7 mouse cellular contexts compared by ENCODE assay signal in the genomic region with DNA sequence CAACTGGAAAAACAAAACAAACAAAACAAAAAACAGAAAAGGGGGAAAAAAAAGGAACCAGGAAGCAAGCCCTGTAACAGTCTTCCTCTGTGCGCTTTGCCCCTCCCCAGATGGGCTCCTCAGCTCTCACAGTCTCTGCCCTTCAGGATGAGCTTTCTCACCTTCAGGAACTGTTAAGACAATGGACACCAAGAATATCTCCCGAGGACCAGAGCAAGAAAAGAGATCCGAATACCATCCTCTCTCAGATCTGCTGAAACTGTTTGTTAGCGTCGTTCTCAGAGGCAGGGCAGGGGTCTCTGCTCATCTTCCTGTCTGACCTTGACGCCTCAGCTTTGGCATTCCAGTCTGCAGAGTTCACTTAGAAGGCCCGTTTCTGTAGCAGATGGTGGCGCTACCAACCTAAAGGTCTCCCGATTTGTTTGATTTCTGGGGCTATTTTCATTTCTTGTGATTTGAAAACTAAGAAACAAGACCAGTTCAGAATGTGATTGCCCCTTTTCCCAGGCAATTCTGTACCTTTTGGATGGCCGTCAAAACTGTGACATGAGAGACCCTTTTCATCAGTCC. TPM values are rescaled to one million over a fixed set of nuclear protein-coding genes. Genes with fewer than 3 reads are reported as not detected.
DNase-seq lines count a peak whose midpoint lies in the region; ATAC-seq lines count a peak whose summit lies in the region.

No protein-coding gene starts in this region.

- H3K9ac ChIP-seq in neural tube, embryonic 11.5 days (ENCODE audit: low read length): peak overlapping the region; percentile 95
- peak overlapping the region; percentile 92 for H3K9ac ChIP-seq in forebrain, embryonic 13.5 days
- peak overlapping the region; percentile 88 for H3K9ac ChIP-seq in liver, embryonic 13.5 days

- no peaks in the 10 kb centered on the region for H3K27me3 ChIP-seq in neural tube, embryonic 11.5 days (ENCODE audit: control insufficient read depth, insufficient read depth, low read length)
- no peaks in the 10 kb centered on the region for H3K27me3 ChIP-seq in forebrain, embryonic 13.5 days
- H3K27me3 ChIP-seq in liver, embryonic 13.5 days: no peaks in the 10 kb centered on the region

- no peak for ATAC-seq in neural tube, embryonic 11.5 days (ENCODE audit: insufficient read depth, low FRiP score, low TSS enrichment)
- no peak for ATAC-seq in forebrain, embryonic 13.5 days
- ATAC-seq in liver, embryonic 13.5 days (ENCODE audit: low read depth): no peak

- no peak for DNase-seq in neural tube, embryonic 11.5 days (ENCODE audit: low spot score)
- no peak for DNase-seq in neural tube, embryonic 10.5 days (ENCODE audit: extremely low spot score, low spot score)
- DNase-seq in liver, embryonic 13.5 days: no peak
- peak; percentile 27 for DNase-seq in yolk sac, embryonic 10.5 days (ENCODE audit: low spot score)
- DNase-seq in urinary bladder, adult 2 months (ENCODE audit: low spot score): no peak
- DNase-seq in cerebellum, adult 11-12 months: no peak

- H3K27ac ChIP-seq in neural tube, embryonic 11.5 days (ENCODE audit: low read depth, low read length): no peak overlapping the region
- peak overlapping the region; percentile 99 for H3K27ac ChIP-seq in forebrain, embryonic 13.5 days
- H3K27ac ChIP-seq in liver, embryonic 13.5 days: peak overlapping the region; percentile 96

- peak overlapping the region; percentile 94; the same call in 1 of the 2 replicates for H3K4me3 ChIP-seq in neural tube, embryonic 11.5 days (ENCODE audit: low read depth, low read length)
- peak overlapping the region; percentile 96 for H3K4me3 ChIP-seq in forebrain, embryonic 13.5 days
- H3K4me3 ChIP-seq in liver, embryonic 13.5 days (replicated peaks): peak overlapping the region; percentile 90

- peak overlapping the region; percentile 94 for H3K4me2 ChIP-seq in neural tube, embryonic 11.5 days (ENCODE audit: low read depth)
- peak overlapping the region; percentile 99 for H3K4me2 ChIP-seq in forebrain, embryonic 13.5 days
- peak overlapping the region; percentile 85 for H3K4me2 ChIP-seq in liver, embryonic 13.5 days

- WGBS in neural tube, embryonic 11.5 days: 74% methylated on average over 10 of the region's 10 CpGs
- whole genome bisulfite sequencing in forebrain, embryonic 13.5 days: 74% methylated on average over 10 of the region's 10 CpGs
- WGBS in liver, embryonic 13.5 days (ENCODE audit: insufficient replicate concordance): 41% methylated on average over 10 of the region's 10 CpGs

- peaks cover 12% of the 10 kb centered on the region for H3K4me1 ChIP-seq in neural tube, embryonic 11.5 days (ENCODE audit: control insufficient read depth, insufficient read depth, low read length)
- H3K4me1 ChIP-seq in forebrain, embryonic 13.5 days: peaks cover 41% of the 10 kb centered on the region
- H3K4me1 ChIP-seq in liver, embryonic 13.5 days (replicated peaks): peaks cover 54% of the 10 kb centered on the region

- no peaks in the 10 kb centered on the region for H3K36me3 ChIP-seq in neural tube, embryonic 11.5 days (ENCODE audit: control insufficient read depth, insufficient read depth, low read length)
- H3K36me3 ChIP-seq in forebrain, embryonic 13.5 days (ENCODE audit: poor library complexity, severe bottlenecking): peaks cover 22% of the 10 kb centered on the region
- H3K36me3 ChIP-seq in liver, embryonic 13.5 days: peaks cover 28% of the 10 kb centered on the region

- H3K9me3 ChIP-seq in neural tube, embryonic 11.5 days (ENCODE audit: control insufficient read depth, low read length): no peaks in the 10 kb centered on the region
- H3K9me3 ChIP-seq in forebrain, embryonic 13.5 days (replicated peaks): no peaks in the 10 kb centered on the region
- no peaks in the 10 kb centered on the region for H3K9me3 ChIP-seq in liver, embryonic 13.5 days (replicated peaks)

RNA-seq across cellular contexts. Expression of a gene that starts 1.1 kb away (rescaled TPM):
- 233 TPM in 2 replicates for polyA plus RNA-seq in neural tube, embryonic 11.5 days (2014; fragmentation: Nextera tagmentation; extraction: Ambion mirVana)
- 161 and 181 TPM in 2 replicates for polyA plus RNA-seq in forebrain, embryonic 13.5 days (2015; fragmentation: Nextera tagmentation; extraction: Ambion mirVana)
- polyA plus RNA-seq in liver, embryonic 13.5 days (2015; fragmentation: Nextera tagmentation; extraction: Ambion mirVana): 103 and 110 TPM in 2 replicates
- polyA plus RNA-seq in urinary bladder, adult 2 months (2012; rRNA removed): 48.6 and 52.3 TPM in 2 replicates

RNA-seq across cellular contexts. Expression of a gene that starts 9.3 kb away (rescaled TPM):
- polyA plus RNA-seq in neural tube, embryonic 11.5 days (2014; fragmentation: Nextera tagmentation; extraction: Ambion mirVana): 7.1 and 11.7 TPM in 2 replicates
- 9.0 and 12.9 TPM in 2 replicates for polyA plus RNA-seq in forebrain, embryonic 13.5 days (2015; fragmentation: Nextera tagmentation; extraction: Ambion mirVana)
- 1.9 and 2.2 TPM in 2 replicates for polyA plus RNA-seq in liver, embryonic 13.5 days (2015; fragmentation: Nextera tagmentation; extraction: Ambion mirVana)
- 33.7 and 35.7 TPM in 2 replicates for polyA plus RNA-seq in urinary bladder, adult 2 months (2012; rRNA removed)

RNA-seq across cellular contexts. Expression of a gene that starts 9.9 kb away (rescaled TPM):
- polyA plus RNA-seq in neural tube, embryonic 11.5 days (2014; fragmentation: Nextera tagmentation; extraction: Ambion mirVana): 14.1 and 14.5 TPM in 2 replicates
- 29.3 and 37.9 TPM in 2 replicates for polyA plus RNA-seq in forebrain, embryonic 13.5 days (2015; fragmentation: Nextera tagmentation; extraction: Ambion mirVana)
- 0.44 and 0.49 TPM in 2 replicates for polyA plus RNA-seq in liver, embryonic 13.5 days (2015; fragmentation: Nextera tagmentation; extraction: Ambion mirVana)
- polyA plus RNA-seq in urinary bladder, adult 2 months (2012; rRNA removed): 8.6 and 9.4 TPM in 2 replicates

RNA-seq across cellular contexts. Expression of a gene that starts 48.4 kb away (rescaled TPM):
- 63.3 and 70.4 TPM in 2 replicates for polyA plus RNA-seq in neural tube, embryonic 11.5 days (2014; fragmentation: Nextera tagmentation; extraction: Ambion mirVana)
- polyA plus RNA-seq in forebrain, embryonic 13.5 days (2015; fragmentation: Nextera tagmentation; extraction: Ambion mirVana): 82.2 and 86.6 TPM in 2 replicates
- polyA plus RNA-seq in liver, embryonic 13.5 days (2015; fragmentation: Nextera tagmentation; extraction: Ambion mirVana): 50.7 and 56.1 TPM in 2 replicates
- 28.1 and 39.1 TPM in 2 replicates for polyA plus RNA-seq in urinary bladder, adult 2 months (2012; rRNA removed)

RNA-seq across cellular contexts. Expression of a gene that starts 48.6 kb away (rescaled TPM):
- 2.4 TPM in 1 of 2 replicates, not detected in the other for polyA plus RNA-seq in neural tube, embryonic 11.5 days (2014; fragmentation: Nextera tagmentation; extraction: Ambion mirVana)
- polyA plus RNA-seq in forebrain, embryonic 13.5 days (2015; fragmentation: Nextera tagmentation; extraction: Ambion mirVana): 0.78 and 2.2 TPM in 2 replicates
- 0.85 TPM in 1 of 2 replicates, not detected in the other for polyA plus RNA-seq in liver, embryonic 13.5 days (2015; fragmentation: Nextera tagmentation; extraction: Ambion mirVana)
- polyA plus RNA-seq in urinary bladder, adult 2 months (2012; rRNA removed): 0.60 and 0.74 TPM in 2 replicates
